Mouse (Mus musculus) liver, embryonic 11.5 days (tissue): ENCODE measurements around the gene Abcc8. TPM values are rescaled to one million over a fixed set of nuclear protein-coding genes. Genes with fewer than 3 reads are reported as not detected.

Experiments
- ATAC-seq: fragments of 200-750 bp; cut with Nextera tagmentation; replicated peaks from 2 replicates; pipeline ENCODE4 v1.8.0; 2017; ENCODE audit warnings: moderate number of reproducible peaks, mild to moderate bottlenecking, moderate TSS enrichment, moderate library complexity; ENCODE audit not compliant: low FRiP score
- DNase-seq: peaks from one replicate; pipeline ENCODE4 v3.0.0-alpha.2; 2017; ENCODE audit warnings: low spot score
- H3K27ac ChIP-seq: fragments of 300-500 bp; sonication (generic); 2 replicates; pipeline ENCODE4 v1.5.1; 2014; ENCODE audit warnings: mild to moderate bottlenecking, low read depth, low read length, control low read depth
- H3K27me3 ChIP-seq: fragments of 300-500 bp; sonication (generic); replicated peaks from 2 replicates; pipeline ENCODE4 v1.6.1; 2014; ENCODE audit warnings: low read length, mixed read lengths; ENCODE audit not compliant: control insufficient read depth, insufficient read depth
- H3K36me3 ChIP-seq: fragments of 300-500 bp; sonication (generic); 2 replicates; pipeline ENCODE4 v1.6.1; 2014; ENCODE audit warnings: mild to moderate bottlenecking, low read length, moderate library complexity, mixed read lengths; ENCODE audit not compliant: control insufficient read depth, insufficient read depth
- H3K4me1 ChIP-seq: fragments of 300-500 bp; sonication (generic); replicated peaks from 2 replicates; pipeline ENCODE4 v1.6.1; 2014; ENCODE audit warnings: low read length, mixed read lengths; ENCODE audit not compliant: control insufficient read depth, insufficient read depth
- H3K4me2 ChIP-seq: fragments of 300-500 bp; sonication (generic); 2 replicates; pipeline ENCODE4 v1.6.1; 2014; ENCODE audit warnings: mild to moderate bottlenecking, control low read depth, moderate library complexity
- H3K4me3 ChIP-seq: fragments of 300-500 bp; sonication (generic); 2 replicates; pipeline ENCODE4 v1.5.1; 2014; ENCODE audit warnings: low read depth, low read length, control low read depth
- H3K9ac ChIP-seq: fragments of 300-500 bp; sonication (generic); 2 replicates; pipeline ENCODE4 v1.6.1; 2014; ENCODE audit warnings: low read depth, low read length, control low read depth
- H3K9me3 ChIP-seq: fragments of 300-500 bp; sonication (generic); 2 replicates; pipeline ENCODE4 v1.6.1; 2016; ENCODE audit warnings: low read length, inconsistent platforms, mixed read lengths; ENCODE audit not compliant: control insufficient read depth
- WGBS: fragments of 180-500 bp; shearing (Covaris S2); extraction: QIAGEN DNeasy Blood & Tissue Kit; methylation state at CpG from one replicate; pipeline ENCODE4 v1.1.7; 2014; 5-methylcytosine and 5-hydroxymethylcytosine counted together
- polyA plus RNA-seq: library from polyadenylated mRNA; unstranded; fragments of >200 nt; fragmentation: Nextera tagmentation; extraction: Ambion mirVana; gene quantifications from 2 replicates; pipeline ENCODE4 v1.2.1, GENCODE M21; 2014

Abcc8 gene
- polyA plus RNA-seq, 1 experiment from 2014 or later = 0.71 TPM

DNA sequence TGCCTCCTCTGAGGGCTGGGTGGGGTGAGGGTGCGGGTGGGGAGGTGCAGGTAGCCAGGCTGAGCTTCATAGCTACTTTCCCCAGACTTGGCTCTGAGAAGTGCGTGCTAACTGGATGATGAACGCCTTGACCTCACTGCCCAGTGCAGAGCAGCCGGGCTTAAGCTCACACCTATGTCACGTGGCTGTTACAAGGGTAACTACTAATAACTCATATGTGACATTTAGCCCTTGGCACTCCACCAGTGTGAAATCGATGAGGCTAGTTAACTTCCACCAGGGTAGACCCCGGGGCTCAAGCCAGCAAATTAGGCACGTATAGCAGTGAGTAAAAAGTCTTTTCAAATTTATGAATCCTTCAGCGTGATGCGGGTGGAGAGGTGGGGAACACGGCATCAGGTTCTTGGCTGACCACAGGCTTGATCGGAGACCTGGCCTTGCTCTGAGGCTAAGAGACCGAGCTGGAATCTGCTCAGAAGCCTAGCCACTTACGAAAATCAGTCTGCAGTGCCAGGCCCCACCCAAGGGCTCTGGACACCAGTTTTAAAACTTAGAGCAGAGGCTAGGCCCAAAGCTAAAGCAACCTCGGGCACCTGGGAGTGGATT, 68.5 kb downstream of the Abcc8 start:
- Histone ChIP-seq H3K27ac (no peak overlapping the region), H3K4me2 (no peak overlapping the region), H3K36me3 (no peaks in the 10 kb centered on the region), H3K4me1 (no peaks in the 10 kb centered on the region), H3K9ac (no peak overlapping the region), H3K9me3 (no peaks in the 10 kb centered on the region), H3K27me3 (no peaks in the 10 kb centered on the region), H3K4me3 (no peak overlapping the region)
- DNase-seq (no peak), ATAC-seq (no peak)
- WGBS = 78% methylated on average over 15 of the region's 15 CpGs

DNA sequence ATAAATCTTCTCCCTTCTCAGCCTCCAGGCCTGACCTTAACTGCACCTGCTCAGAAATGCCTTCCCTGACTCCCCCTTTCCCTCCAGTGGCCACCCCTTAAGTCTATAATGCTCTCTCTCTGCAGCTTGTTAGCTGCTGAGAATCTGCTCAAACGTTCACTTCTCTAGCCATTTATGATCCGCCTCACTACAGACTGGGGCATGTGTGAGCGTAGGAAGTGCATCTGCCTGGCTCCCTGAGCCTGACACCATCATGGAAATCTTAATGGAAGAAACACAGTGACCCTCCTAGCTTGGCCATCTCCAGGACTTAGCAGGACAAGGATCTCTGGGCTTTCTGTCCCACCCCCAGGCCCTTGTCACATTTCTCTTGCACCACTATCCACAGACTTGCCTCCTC, 69.8 kb downstream of the Abcc8 start:
- DNase-seq (no peak), ATAC-seq (no peak)
- Histone ChIP-seq H3K9ac (no peak overlapping the region), H3K27me3 (no peaks in the 10 kb centered on the region), H3K9me3 (no peaks in the 10 kb centered on the region), H3K4me3 (no peak overlapping the region), H3K4me1 (no peaks in the 10 kb centered on the region), H3K36me3 (no peaks in the 10 kb centered on the region), H3K4me2 (no peak overlapping the region), H3K27ac (no peak overlapping the region)
- 67% methylated on average over 3 of the region's 3 CpGs for WGBS

DNA sequence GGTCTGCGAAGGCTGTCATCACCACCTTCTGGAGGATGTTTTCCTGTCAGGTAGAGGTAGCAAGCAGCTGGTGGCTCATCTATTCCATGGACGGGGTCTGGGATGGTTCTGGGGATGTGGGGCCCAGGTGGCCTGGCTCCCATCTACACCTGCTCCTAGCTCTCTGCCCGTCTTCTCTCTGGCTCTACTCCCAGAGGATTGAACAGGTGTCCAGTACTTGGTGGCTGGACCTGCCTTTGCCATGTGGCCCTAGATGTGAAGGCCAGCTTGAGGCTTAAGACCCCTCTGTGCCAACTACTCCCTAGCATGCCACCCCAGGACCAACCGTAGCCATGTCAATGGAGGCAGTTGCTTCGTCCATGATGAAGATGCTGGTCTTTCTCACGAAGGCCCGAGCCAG, 74.3 kb downstream of the Abcc8 start:
- Histone ChIP-seq H3K27me3 (peaks cover under 1% of the 10 kb centered on the region; the same call in 1 of the 2 replicates), H3K27ac (no peak overlapping the region), H3K4me3 (no peak overlapping the region), H3K36me3 (no peaks in the 10 kb centered on the region), H3K9me3 (no peaks in the 10 kb centered on the region), H3K9ac (no peak overlapping the region), H3K4me1 (peaks cover under 1% of the 10 kb centered on the region; the same call in 1 of the 2 replicates), H3K4me2 (no peak overlapping the region)
- ATAC-seq (no peak), DNase-seq (no peak)
- WGBS = 81% methylated on average over 7 of the region's 7 CpGs

DNA sequence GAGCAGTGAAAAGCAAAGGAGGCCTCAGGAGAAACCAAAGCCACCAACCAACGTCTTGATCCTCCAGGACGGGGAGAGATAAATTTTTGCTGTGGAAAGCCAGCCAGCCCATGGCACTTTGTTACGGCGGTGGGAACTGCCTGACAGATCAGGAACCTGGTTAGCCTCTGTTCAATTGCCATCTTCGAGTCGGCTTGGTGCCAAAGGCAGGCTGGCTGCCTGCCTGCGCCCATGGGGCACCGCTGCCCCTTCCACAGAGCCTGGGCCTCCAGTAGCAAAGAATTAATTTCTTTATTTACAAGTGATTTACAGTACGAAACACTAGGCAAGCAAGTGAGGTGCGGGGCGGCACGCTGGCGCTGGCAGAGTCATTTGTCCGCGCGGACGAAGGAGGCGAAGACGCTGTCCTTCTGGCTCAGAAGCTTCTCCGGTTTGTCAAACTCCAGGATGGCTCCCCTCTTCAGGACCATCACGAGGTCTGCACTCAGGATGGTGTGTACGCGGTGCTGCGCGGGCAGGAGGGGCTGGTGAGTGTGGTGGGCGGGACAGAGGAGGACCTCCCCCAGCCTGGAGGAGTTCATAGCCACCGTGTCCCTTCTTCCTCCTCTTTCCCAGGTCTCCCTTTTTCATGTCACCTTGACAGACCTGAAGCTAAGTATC, 75.4 kb downstream of the Abcc8 start:
- Histone ChIP-seq H3K27ac (no peak overlapping the region), H3K9ac (no peak overlapping the region), H3K4me2 (no peak overlapping the region), H3K4me1 (peaks cover 4% of the 10 kb centered on the region; the same call in 1 of the 2 replicates), H3K4me3 (no peak overlapping the region), H3K9me3 (no peaks in the 10 kb centered on the region), H3K27me3 (peaks cover 11% of the 10 kb centered on the region), H3K36me3 (no peaks in the 10 kb centered on the region)
- ATAC-seq (no peak), DNase-seq (no peak)
- 78% methylated on average over 27 of the region's 27 CpGs for WGBS

DNA sequence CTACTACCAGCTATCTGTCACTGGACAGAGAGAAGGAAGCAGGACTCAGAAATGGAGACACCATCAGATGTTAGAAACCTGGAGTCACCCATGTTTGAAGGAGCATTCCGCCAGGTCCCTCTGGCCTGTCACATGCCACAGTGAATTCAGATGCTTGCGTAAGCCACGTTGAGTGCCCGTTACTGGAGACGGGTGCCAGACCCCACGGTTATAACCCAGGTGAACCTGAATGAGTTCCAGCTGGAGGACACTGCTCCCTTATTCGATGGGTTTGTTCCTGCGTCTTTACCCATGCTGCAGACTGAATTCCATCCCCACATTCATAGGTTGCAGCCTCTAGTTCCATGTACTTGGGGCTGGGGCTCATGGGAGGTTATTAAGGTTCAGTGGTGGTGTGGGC, 76.1 kb downstream of the Abcc8 start:
- no peak overlapping the region for H3K4me3 ChIP-seq
- no peaks in the 10 kb centered on the region for H3K36me3 ChIP-seq
- peaks cover 17% of the 10 kb centered on the region for H3K27me3 ChIP-seq
- peaks cover 4% of the 10 kb centered on the region; the same call in 1 of the 2 replicates for H3K4me1 ChIP-seq
- no peak for ATAC-seq
- H3K9ac ChIP-seq = no peak overlapping the region
- WGBS = 87% methylated on average over 8 of the region's 8 CpGs
- no peak overlapping the region for H3K4me2 ChIP-seq
- no peaks in the 10 kb centered on the region for H3K9me3 ChIP-seq
- no peak for DNase-seq
- H3K27ac ChIP-seq = no peak overlapping the region

DNA sequence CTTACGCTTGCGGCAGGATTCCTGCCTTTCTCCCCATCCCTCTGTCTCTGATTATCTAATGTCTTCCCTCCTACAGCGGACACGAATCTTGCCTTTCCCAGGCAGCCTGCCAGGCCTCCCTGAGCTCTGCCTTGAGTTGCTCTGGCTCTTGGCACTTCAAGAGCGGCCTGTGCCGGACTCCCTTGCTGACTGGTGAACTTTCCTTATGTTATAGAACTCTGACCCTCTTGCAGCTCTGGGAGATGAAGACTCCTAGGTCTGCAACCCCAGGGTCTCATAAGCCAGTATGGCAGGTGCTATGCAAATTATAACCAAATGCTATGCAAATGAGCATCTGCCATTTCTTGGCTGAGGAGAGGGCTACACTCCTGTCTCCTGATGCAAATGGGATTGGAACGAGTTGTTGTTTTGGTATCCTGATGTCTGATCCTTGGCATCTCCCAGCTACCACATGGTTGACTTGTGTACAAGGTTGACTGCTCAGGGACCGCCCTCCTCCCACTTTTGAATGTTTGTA, 76.7 kb downstream of the Abcc8 start:
- ATAC-seq (no peak), DNase-seq (no peak)
- Histone ChIP-seq H3K4me1 (peaks cover 4% of the 10 kb centered on the region; the same call in 1 of the 2 replicates), H3K4me2 (no peak overlapping the region), H3K27ac (no peak overlapping the region), H3K4me3 (no peak overlapping the region), H3K9ac (no peak overlapping the region), H3K9me3 (no peaks in the 10 kb centered on the region), H3K36me3 (no peaks in the 10 kb centered on the region), H3K27me3 (peaks cover 21% of the 10 kb centered on the region)
- WGBS = 80% methylated on average over 8 of the region's 8 CpGs

DNA sequence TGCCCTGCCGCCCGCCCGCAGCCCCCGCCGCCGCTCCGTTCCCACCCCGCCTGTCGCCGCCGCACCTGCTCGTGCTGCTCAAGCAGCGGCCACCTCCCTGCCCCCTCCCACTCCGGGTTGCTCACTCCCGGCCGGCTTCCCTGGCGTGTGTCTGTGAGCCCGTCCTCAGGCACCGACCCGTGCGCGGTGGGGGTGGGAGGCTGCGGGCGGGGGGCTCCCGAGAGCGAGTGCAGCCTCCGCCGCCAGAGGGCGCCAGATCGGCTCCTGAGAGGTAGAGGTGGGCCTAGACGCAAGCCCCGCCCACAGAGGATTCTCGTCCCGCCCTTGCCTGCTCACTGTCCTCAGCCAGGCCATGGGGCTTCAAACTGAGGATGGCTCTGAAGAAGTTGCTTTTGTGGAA, 79.3 kb downstream of the Abcc8 start, which contains the start of gene Kcnj11:
TSS of gene Kcnj11 (minus strand) at position 202 of the 400 bp plus-strand sequence.
- peak within 1 kb of the TSS; percentile 52 for H3K9ac ChIP-seq

DNA sequence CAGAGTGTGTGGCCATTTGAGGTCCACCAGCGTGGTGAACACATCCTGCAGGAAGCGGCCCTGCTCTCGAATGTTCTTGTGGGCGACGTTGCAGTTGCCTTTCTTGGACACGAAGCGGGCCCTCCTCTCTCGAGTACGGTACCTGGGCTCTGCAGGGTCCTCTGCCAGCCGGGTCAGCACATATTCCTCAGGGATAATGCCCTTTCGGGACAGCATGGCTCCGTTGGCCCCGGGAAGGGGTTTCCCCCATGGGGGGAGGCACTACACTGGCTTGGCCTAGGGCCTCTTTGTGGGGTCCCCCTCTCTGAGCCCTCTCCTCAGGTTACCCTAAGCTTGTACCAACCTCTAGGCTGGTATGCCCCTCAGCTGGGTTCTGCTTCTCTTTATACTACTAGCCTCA, 80.2 kb downstream of the Abcc8 start:
- no peak overlapping the region for H3K4me3 ChIP-seq

More for the DNA sequence above, 79.3 kb downstream of the Abcc8 start, which contains the start of gene Kcnj11:
- H3K27me3 ChIP-seq = peaks cover 23% of the 10 kb centered on the region
- peak; percentile 80 for DNase-seq
- H3K27ac ChIP-seq = no peak within 1 kb of the TSS
- no peaks in the 10 kb centered on the region for H3K36me3 ChIP-seq
- H3K9me3 ChIP-seq = no peaks in the 10 kb centered on the region
- H3K4me3 ChIP-seq = peak within 1 kb of the TSS; percentile 52
- H3K4me1 ChIP-seq = peaks cover 4% of the 10 kb centered on the region; the same call in 1 of the 2 replicates
- under 1% methylated on average over 32 of the region's 34 CpGs for WGBS
- peak within 1 kb of the TSS; percentile 85 for H3K4me2 ChIP-seq
- ATAC-seq = peak; percentile 73

More for the DNA sequence above, 80.2 kb downstream of the Abcc8 start:
- Histone ChIP-seq H3K27ac (no peak overlapping the region), H3K9me3 (no peaks in the 10 kb centered on the region), H3K27me3 (peaks cover 27% of the 10 kb centered on the region), H3K36me3 (no peaks in the 10 kb centered on the region), H3K4me2 (no peak overlapping the region), H3K4me1 (peaks cover 4% of the 10 kb centered on the region; the same call in 1 of the 2 replicates), H3K9ac (no peak overlapping the region)
- no peak for DNase-seq
- ATAC-seq = no peak; the same call in 1 of the 2 replicates
- 63% methylated on average over 13 of the region's 13 CpGs for WGBS
